Mouse (Mus musculus) MEL (cell line): ENCODE results near the gene Tsga10. TPM values are rescaled to one million over a fixed set of nuclear protein-coding genes. Genes with fewer than 3 reads are reported as not detected.

ENCODE experiments used
- DNase-seq: peaks from one replicate; pipeline ENCODE4 v3.0.0; 2011; ENCODE audit warnings: low read depth, low spot score
- H3K27ac ChIP-seq: 2 replicates; pipeline ENCODE4 v1.5.1; 2012; ENCODE audit warnings: low read depth, mild to moderate bottlenecking, control low read depth, low read length, moderate library complexity; ENCODE audit not compliant: control insufficient read depth
- H3K27me3 ChIP-seq, 2 experiments: fragments of 150-350 bp in 1 of 2; sonication (generic) in 1 of 2; 2 replicates each; pipeline ENCODE4 v1.6.1; 2012; ENCODE audit warnings: low read length in 2 of 2, mild to moderate bottlenecking in 2 of 2, improper control_type of control experiment in 1 of 2, moderate library complexity in 1 of 2; ENCODE audit not compliant: insufficient read depth in 2 of 2, control insufficient read depth in 1 of 2
- H3K36me3 ChIP-seq, 2 experiments: 2 replicates each; pipeline ENCODE4 v1.6.1; 2012 to 2014; ENCODE audit warnings: low read length in 2 of 2, improper control_type of control experiment in 1 of 2, inconsistent platforms in 1 of 2, mild to moderate bottlenecking in 1 of 2; ENCODE audit not compliant: insufficient read depth in 2 of 2, control insufficient read depth in 1 of 2
- H3K4me1 ChIP-seq, 2 experiments: fragments of 150-350 bp in 1 of 2; sonication (generic) in 1 of 2; 2 replicates each; pipeline ENCODE4 v1.6.1; 2012; ENCODE audit warnings: low read length in 2 of 2, improper control_type of control experiment in 1 of 2, mild to moderate bottlenecking in 1 of 2; ENCODE audit not compliant: insufficient read depth in 2 of 2, control insufficient read depth in 1 of 2
- H3K4me3 ChIP-seq, 2 experiments: fragments of 150-350 bp in 1 of 2; sonication (generic) in 1 of 2; 2 replicates each; pipeline ENCODE4 v1.5.1; 2012; ENCODE audit warnings: low read depth in 2 of 2, low read length in 2 of 2, mild to moderate bottlenecking in 2 of 2, moderate library complexity in 2 of 2, control low read depth in 1 of 2, improper control_type of control experiment in 1 of 2; ENCODE audit not compliant: control insufficient read depth in 1 of 2, insufficient read depth in 1 of 2
- H3K79me2 ChIP-seq: 2 replicates; pipeline ENCODE4 v1.6.1; 2012; ENCODE audit warnings: mild to moderate bottlenecking, low read length, moderate library complexity; ENCODE audit not compliant: control insufficient read depth, poor library complexity, insufficient read depth
- H3K9ac ChIP-seq: 2 replicates; pipeline ENCODE4 v1.6.1; 2012; ENCODE audit warnings: low read depth, mild to moderate bottlenecking, control low read depth, low read length, moderate library complexity; ENCODE audit not compliant: control insufficient read depth, poor library complexity, severe bottlenecking
- H3K9me3 ChIP-seq: fragments of 150-350 bp; sonication (generic); replicated peaks from 2 replicates; pipeline ENCODE4 v1.6.1; 2012; ENCODE audit warnings: mild to moderate bottlenecking, low read length, improper control_type of control experiment, moderate library complexity; ENCODE audit not compliant: insufficient read depth
- CTCF ChIP-seq, 3 experiments: IDR thresholded peaks in 2 of 3; conservative IDR thresholded peaks in 1 of 3; 2 replicates each; pipeline ENCODE4 v1.5.1; 2011 to 2012; ENCODE audit warnings: low read length in 3 of 3, low read depth in 2 of 3, mild to moderate bottlenecking in 2 of 3, improper control_type of control experiment in 1 of 3, inconsistent platforms in 1 of 3, mixed read lengths in 1 of 3, moderate library complexity in 1 of 3; ENCODE audit not compliant: control insufficient read depth in 1 of 3, insufficient read depth in 1 of 3, poor library complexity in 1 of 3, severe bottlenecking in 1 of 3
- EP300 ChIP-seq, 2 experiments: IDR thresholded peaks; 2 replicates each; pipeline ENCODE4 v1.6.1; 2011; ENCODE audit warnings: improper control_type of control experiment in 2 of 2, low read length in 2 of 2, low read depth in 1 of 2, mild to moderate bottlenecking in 1 of 2
- ETS1 ChIP-seq: IDR thresholded peaks from 2 replicates; pipeline ENCODE4 v1.6.1; 2012; ENCODE audit warnings: low read depth, mild to moderate bottlenecking, inconsistent platforms, low read length, improper control_type of control experiment, moderate library complexity
- GATA1 ChIP-seq: IDR thresholded peaks from 2 replicates; pipeline ENCODE4 v1.6.1; 2011; ENCODE audit warnings: low read depth, low read length, improper control_type of control experiment
- KAT2A ChIP-seq: conservative IDR thresholded peaks from 2 replicates; pipeline ENCODE4 v1.6.1; 2012; ENCODE audit warnings: low read depth, low read length, improper control_type of control experiment, inconsistent platforms
- MAX ChIP-seq: IDR thresholded peaks from 2 replicates; pipeline ENCODE4 v1.6.1; 2011; ENCODE audit warnings: low read length, improper control_type of control experiment
- MAZ ChIP-seq: IDR thresholded peaks from 2 replicates; pipeline ENCODE4 v1.6.1; 2012; ENCODE audit warnings: low read depth, mild to moderate bottlenecking, inconsistent platforms, low read length, improper control_type of control experiment
- MEF2A ChIP-seq: IDR thresholded peaks from 2 replicates; pipeline ENCODE4 v1.6.1; 2014; ENCODE audit warnings: low read depth, mild to moderate bottlenecking, inconsistent platforms, low read length, improper control_type of control experiment; ENCODE audit not compliant: poor library complexity, insufficient replicate concordance, severe bottlenecking; ENCODE audit errors: extremely low read depth
- MYB ChIP-seq: IDR thresholded peaks from 2 replicates; pipeline ENCODE4 v1.6.1; 2011; ENCODE audit warnings: mild to moderate bottlenecking, low read depth, low read length, improper control_type of control experiment
- NRF1 ChIP-seq: IDR thresholded peaks from 2 replicates; pipeline ENCODE4 v1.6.1; 2014; ENCODE audit warnings: low read depth, mild to moderate bottlenecking, inconsistent platforms, low read length, improper control_type of control experiment, moderate library complexity; ENCODE audit not compliant: poor library complexity, insufficient read depth, severe bottlenecking
- POLR2AphosphoS5 ChIP-seq: IDR thresholded peaks from 2 replicates; pipeline ENCODE4 v1.6.1; 2012; ENCODE audit warnings: low read depth, borderline replicate concordance, mild to moderate bottlenecking, inconsistent platforms, low read length, moderate library complexity, mixed read lengths
- RCOR1 ChIP-seq: IDR thresholded peaks from 2 replicates; pipeline ENCODE4 v1.6.1; 2012; ENCODE audit warnings: low read depth, mild to moderate bottlenecking, inconsistent platforms, low read length, improper control_type of control experiment
- SIN3A ChIP-seq: IDR thresholded peaks from 2 replicates; pipeline ENCODE4 v1.6.1; 2012; ENCODE audit warnings: low read length, improper control_type of control experiment, inconsistent platforms
- SMC3 ChIP-seq: IDR thresholded peaks from 2 replicates; pipeline ENCODE4 v1.6.1; 2011; ENCODE audit warnings: low read depth, low read length, improper control_type of control experiment
- TBP ChIP-seq: IDR thresholded peaks from 2 replicates; pipeline ENCODE4 v1.8.0; 2011; ENCODE audit warnings: low read depth, low read length, improper control_type of control experiment
- USF2 ChIP-seq, 2 experiments: IDR thresholded peaks; 2 replicates each; pipeline ENCODE4 v1.6.1; 2011 to 2012; ENCODE audit warnings: improper control_type of control experiment in 2 of 2, low read length in 2 of 2, borderline replicate concordance in 1 of 2, inconsistent platforms in 1 of 2, low read depth in 1 of 2, mild to moderate bottlenecking in 1 of 2; ENCODE audit not compliant: insufficient read depth in 1 of 2
- ZC3H11A ChIP-seq: IDR thresholded peaks from 2 replicates; pipeline ENCODE4 v1.6.1; 2012; ENCODE audit warnings: low read depth, mild to moderate bottlenecking, inconsistent platforms, low read length, improper control_type of control experiment
- ZKSCAN1 ChIP-seq: IDR thresholded peaks from 2 replicates; pipeline ENCODE4 v1.6.1; 2012; ENCODE audit warnings: low read depth, mild to moderate bottlenecking, inconsistent platforms, low read length, improper control_type of control experiment, moderate library complexity
- ZNF384 ChIP-seq: IDR thresholded peaks from 2 replicates; pipeline ENCODE4 v1.6.1; 2012; ENCODE audit warnings: low read depth, mild to moderate bottlenecking, inconsistent platforms, low read length, improper control_type of control experiment
- polyA plus RNA-seq, 2 experiments: library from polyadenylated mRNA; stranded (reverse) in 1 of 2; unstranded in 1 of 2; fragments of >175 nt in 1 of 2; fragments of >200 nt in 1 of 2; gene quantifications; 2 replicates each; pipeline versions ENCODE4 v1.2.1 to v1.2.4; 2012; ENCODE audit warnings: low replicate concordance in 2 of 2, low read depth in 1 of 2; ENCODE audit not compliant: insufficient read length in 2 of 2, insufficient read depth in 1 of 2, missing spikeins in 1 of 2
- total RNA-seq: library from RNA; depleted of rRNA; stranded (reverse); fragments of 300-350 nt; gene quantifications from 2 replicates; pipeline ENCODE4 v1.2.3, GENCODE M21; 2012

Gene Tsga10
- total and polyA plus RNA-seq, 3 experiments: 0.35 to 0.64 TPM; not detected in 1

DNA sequence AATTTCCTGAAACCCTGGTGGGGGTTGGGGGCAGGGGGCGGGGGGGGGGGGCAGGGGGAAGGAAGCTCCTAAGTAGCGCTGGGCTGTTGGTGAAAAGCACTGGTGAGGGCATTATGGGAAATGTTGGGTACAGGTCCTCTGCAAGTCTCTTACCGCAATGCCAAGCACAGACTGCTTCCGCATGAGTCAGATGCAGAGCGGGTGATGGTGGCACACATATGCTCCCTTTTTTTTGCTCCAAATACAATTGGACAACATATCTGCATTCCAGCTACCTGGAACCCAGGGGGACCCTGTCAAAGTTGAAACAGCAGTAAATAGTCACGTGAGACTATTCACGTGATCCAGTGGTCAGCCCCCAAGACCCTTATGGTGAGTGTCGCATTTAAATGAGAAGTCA lies 139.0 kb downstream of the Tsga10 start:
- TF ChIP-seq EP300 (IDR thresholded peaks at IDR 0.05; ENCODE audit: low read depth in 1 of 2, low read length in 2 of 2) (no peak), KAT2A (no peak), ZC3H11A (no peak), ETS1 (no peak), ZKSCAN1 (no peak), TBP (no peak), POLR2AphosphoS5 (no peak), MAZ (no peak), SMC3 (no peak), RCOR1 (no peak), MYB (no peak), SIN3A (no peak), GATA1 (no peak), CTCF (IDR thresholded peaks at IDR 0.05 in 2 of 3, conservative IDR thresholded peaks at IDR 0.05 in 1 of 3; ENCODE audit: control insufficient read depth in 1 of 3, insufficient read depth in 1 of 3, low read depth in 2 of 3, low read length in 3 of 3, poor library complexity in 1 of 3, severe bottlenecking in 1 of 3) (no peak), ZNF384 (no peak)
- no peaks in the 10 kb centered on the region for H3K79me2 ChIP-seq
- H3K9me3 ChIP-seq: no peaks in the 10 kb centered on the region
- H3K4me3 ChIP-seq: no peak overlapping the region
- DNase-seq: no peak
- no peak overlapping the region for H3K27ac ChIP-seq
- H3K36me3 ChIP-seq: no peaks in the 10 kb centered on the region
- no peak overlapping the region for H3K9ac ChIP-seq
- H3K27me3 ChIP-seq: peaks cover 0 to 3% of the 10 kb centered on the region in 2 experiments; a peak in 2 of 4 replicates
- peaks cover 0 to 7% of the 10 kb centered on the region in 2 experiments; a peak in 1 of 4 replicates for H3K4me1 ChIP-seq

- Histone ChIP-seq H3K9ac (no peak overlapping the region), H3K9me3 (no peaks in the 10 kb centered on the region), H3K36me3 (no peaks in the 10 kb centered on the region), H3K27ac (no peak overlapping the region), H3K27me3 (peaks cover 0 to 6% of the 10 kb centered on the region in 2 experiments; a peak in 2 of 4 replicates), H3K79me2 (no peaks in the 10 kb centered on the region), H3K4me3 (no peak overlapping the region), H3K4me1 (peaks cover 0 to 7% of the 10 kb centered on the region in 2 experiments; a peak in 1 of 4 replicates)
- TF ChIP-seq MAX (no peak), ZC3H11A (no peak), MEF2A (no peak), SIN3A (no peak), ETS1 (no peak), USF2 (IDR thresholded peaks at IDR 0.05; ENCODE audit: borderline replicate concordance in 1 of 2, insufficient read depth in 1 of 2, low read depth in 1 of 2, low read length in 2 of 2) (no peak), MAZ (no peak), NRF1 (no peak)
- no peak for DNase-seq
Observed at GRCm38 (mm10) chr1:37726426-37726825, 139.8 kb downstream of the Tsga10 start.
